Mouse (Mus musculus) small intestine, adult 2 months (tissue): ENCODE measurements around the gene Mecom. TPM values are rescaled to one million over a fixed set of nuclear protein-coding genes. Genes with fewer than 3 reads are reported as not detected.
"Not testable (repeated sequence)": the region's sequence is repeated elsewhere in the genome, so short reads cannot be mapped to it uniquely, and the experiment has no call there.

ENCODE experiments used
- H3K27ac ChIP-seq: fragments of 200-500 bp; 2 replicates; pipeline ENCODE4 v1.5.1; 2012; ENCODE audit warnings: low read depth, low read length, control low read depth, inconsistent platforms; ENCODE audit not compliant: insufficient read depth
- H3K27me3 ChIP-seq: fragments of 200-500 bp; 2 replicates; pipeline ENCODE4 v1.6.1; 2012; ENCODE audit warnings: mild to moderate bottlenecking, moderate library complexity, low read length, inconsistent platforms; ENCODE audit not compliant: control insufficient read depth, insufficient read depth
- H3K36me3 ChIP-seq: fragments of 200-500 bp; 2 replicates; pipeline ENCODE4 v1.6.1; 2012; ENCODE audit warnings: mild to moderate bottlenecking, low read length, control low read depth, inconsistent platforms; ENCODE audit not compliant: control insufficient read depth, insufficient read depth
- H3K4me1 ChIP-seq: fragments of 200-500 bp; 2 replicates; pipeline ENCODE4 v1.6.1; 2012; ENCODE audit warnings: low read length, inconsistent platforms, mixed read lengths; ENCODE audit not compliant: control insufficient read depth, insufficient read depth, insufficient read length
- H3K4me3 ChIP-seq: fragments of 200-500 bp; 2 replicates; pipeline ENCODE4 v1.5.1; 2012; ENCODE audit warnings: low read depth, mild to moderate bottlenecking, control low read depth, inconsistent platforms, low read length, moderate library complexity
- CTCF ChIP-seq: fragments of 200-500 bp; IDR thresholded peaks from 2 replicates; pipeline ENCODE4 v1.5.1; 2012; ENCODE audit warnings: low read depth, mild to moderate bottlenecking, control low read depth, inconsistent platforms, low read length, moderate library complexity, mixed read lengths; ENCODE audit not compliant: insufficient replicate concordance, insufficient read length; ENCODE audit errors: extremely low read depth
- POLR2A ChIP-seq: fragments of 200-500 bp; IDR thresholded peaks from 2 replicates; pipeline ENCODE4 v1.6.1; 2012; ENCODE audit warnings: low read depth, mild to moderate bottlenecking, control low read depth, inconsistent platforms, low read length, moderate library complexity
- WGBS: fragments of 180-500 bp; shearing (Covaris S2); methylation state at CpG from one replicate; pipeline ENCODE4 v1.1.7; 2018; 5-methylcytosine and 5-hydroxymethylcytosine counted together
- polyA plus RNA-seq: library from polyadenylated mRNA; depleted of rRNA; stranded (reverse); fragments of >200 nt; gene quantifications from 2 replicates; pipeline ENCODE4 v1.2.3, GENCODE M21; 2012

Mecom gene
- polyA plus RNA-seq, 1 experiment: 2.8 TPM

DNA sequence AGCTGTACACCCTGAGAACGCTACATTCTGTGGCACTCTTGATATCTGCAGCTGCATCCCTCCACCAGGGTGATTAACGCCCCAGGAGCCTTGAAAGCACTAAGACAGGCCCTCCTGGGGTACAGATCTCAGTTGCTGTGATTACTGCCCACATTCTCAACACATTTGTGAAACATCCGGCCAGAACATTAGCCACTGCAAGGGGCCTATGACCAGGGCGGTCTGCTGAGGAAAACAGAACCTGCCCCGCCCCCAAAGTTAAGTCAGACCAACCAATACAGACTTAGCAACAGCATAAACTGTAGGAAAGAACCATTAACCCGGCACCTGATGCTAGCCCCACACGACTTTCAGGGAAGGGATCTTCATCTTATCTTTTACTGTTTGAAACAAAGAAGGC is 109.8 kb downstream of the Mecom start:
- no peak overlapping the region for H3K4me3 ChIP-seq
- 62% methylated on average over 7 of the region's 7 CpGs for WGBS
- H3K36me3 ChIP-seq: no peaks in the 10 kb centered on the region
- no peaks in the 10 kb centered on the region for H3K27me3 ChIP-seq
- no peak overlapping the region for H3K27ac ChIP-seq
- no peak for TF ChIP-seq POLR2A
- TF ChIP-seq CTCF: no peak
- no peaks in the 10 kb centered on the region for H3K4me1 ChIP-seq

DNA sequence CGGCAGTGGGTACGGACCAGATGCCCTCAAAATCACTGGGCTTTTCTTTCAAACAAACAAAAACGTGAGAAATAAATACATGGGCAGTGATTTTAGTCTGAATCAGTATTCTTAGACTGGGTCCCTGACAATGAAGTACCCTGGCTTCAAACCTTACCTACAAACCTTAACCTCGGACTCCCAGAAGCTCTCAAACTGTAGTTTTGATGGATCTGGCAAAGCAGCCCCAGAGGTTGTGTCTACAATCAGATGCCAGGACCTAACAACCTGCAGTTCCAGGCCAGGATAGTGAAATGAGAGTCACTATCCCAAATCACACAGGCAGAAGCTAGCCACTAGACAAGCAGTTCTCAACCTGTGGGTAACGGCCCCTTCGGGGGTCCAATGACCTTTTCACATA is 111.2 kb downstream of the Mecom start:
- Histone ChIP-seq H3K27ac (no peak overlapping the region), H3K4me3 (no peak overlapping the region), H3K27me3 (no peaks in the 10 kb centered on the region), H3K36me3 (no peaks in the 10 kb centered on the region), H3K4me1 (no peaks in the 10 kb centered on the region)
- no peak for TF ChIP-seq POLR2A
- no peak for TF ChIP-seq CTCF
- 92% methylated on average over 6 of the region's 6 CpGs for WGBS

DNA sequence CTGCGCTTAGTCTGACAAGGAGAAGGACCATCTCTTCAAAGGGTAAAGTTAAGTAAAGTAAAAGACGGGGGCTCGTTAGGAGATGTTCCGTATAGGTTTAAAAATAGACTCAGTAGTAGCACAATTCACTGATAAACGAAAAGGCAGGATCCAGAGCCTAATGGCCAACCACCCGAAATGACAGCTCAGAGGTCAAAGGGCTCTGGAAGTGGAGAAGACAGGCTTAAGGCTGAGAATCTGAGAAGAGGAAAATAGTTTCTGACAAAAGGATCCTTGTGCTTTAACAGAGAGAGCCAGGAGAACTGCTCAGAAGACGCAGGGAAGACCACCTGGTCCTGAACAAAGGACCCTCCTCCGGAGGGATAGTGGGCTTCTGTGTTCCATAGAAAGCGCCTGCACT is 111.7 kb downstream of the Mecom start:
- H3K36me3 ChIP-seq: no peaks in the 10 kb centered on the region
- H3K4me3 ChIP-seq: no peak overlapping the region
- no peak overlapping the region for H3K27ac ChIP-seq
- WGBS: 80% methylated on average over 9 of the region's 9 CpGs
- TF ChIP-seq CTCF (no peak), POLR2A (no peak)
- H3K4me1 ChIP-seq: no peaks in the 10 kb centered on the region
- H3K27me3 ChIP-seq: no peaks in the 10 kb centered on the region

DNA sequence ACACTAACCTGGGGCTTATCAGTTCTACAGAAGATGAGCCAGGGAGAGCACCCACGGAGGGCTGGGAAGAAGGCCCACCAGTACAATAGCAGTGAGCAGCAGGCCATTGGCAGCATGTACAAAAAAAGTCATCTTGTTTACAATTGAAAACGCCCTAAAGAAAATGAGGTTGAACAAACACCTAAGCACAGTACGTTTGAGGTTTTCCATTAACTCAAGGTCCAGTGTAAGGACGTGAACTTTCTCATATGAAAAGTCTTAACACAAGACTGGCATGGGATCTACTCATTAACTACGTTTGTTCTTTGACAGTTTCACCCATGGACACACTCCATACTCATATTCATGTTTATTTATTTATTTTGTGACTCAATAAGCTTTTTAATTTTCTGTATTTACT is 118.9 kb downstream of the Mecom start:
- TF ChIP-seq CTCF: no peak
- no peak for TF ChIP-seq POLR2A
- Histone ChIP-seq H3K27ac (no peak overlapping the region), H3K4me3 (no peak overlapping the region), H3K36me3 (no peaks in the 10 kb centered on the region), H3K4me1 (no peaks in the 10 kb centered on the region), H3K27me3 (no peaks in the 10 kb centered on the region)
- 69% methylated on average over 5 of the region's 5 CpGs for WGBS

DNA sequence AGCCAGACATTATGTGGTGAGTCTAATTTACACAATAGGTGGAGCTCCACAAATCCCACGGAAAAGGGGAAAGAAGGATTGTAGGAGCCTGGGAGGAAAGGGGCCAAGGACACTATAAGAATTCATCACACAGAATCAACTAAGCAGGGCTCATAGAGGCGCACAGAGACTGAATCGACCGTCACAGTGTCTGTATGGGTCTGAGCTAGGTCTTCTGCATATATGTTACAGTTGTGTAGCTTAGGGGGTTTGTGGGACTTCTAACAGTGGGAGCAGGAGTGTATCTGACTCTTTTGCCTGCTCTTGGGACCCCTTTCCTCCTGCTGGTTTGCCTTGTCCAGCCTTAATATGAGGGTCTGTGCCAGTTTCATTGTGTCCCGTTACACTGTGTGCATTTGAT is 123.8 kb downstream of the Mecom start:
- TF ChIP-seq POLR2A (no peak), CTCF (no peak)
- H3K27ac ChIP-seq: no peak overlapping the region
- 83% methylated on average over 5 of the region's 5 CpGs for WGBS
- no peak overlapping the region for H3K4me3 ChIP-seq
- H3K36me3 ChIP-seq: no peaks in the 10 kb centered on the region
- H3K4me1 ChIP-seq: peaks cover 2% of the 10 kb centered on the region; the same call in 1 of the 2 replicates
- H3K27me3 ChIP-seq: no peaks in the 10 kb centered on the region

DNA sequence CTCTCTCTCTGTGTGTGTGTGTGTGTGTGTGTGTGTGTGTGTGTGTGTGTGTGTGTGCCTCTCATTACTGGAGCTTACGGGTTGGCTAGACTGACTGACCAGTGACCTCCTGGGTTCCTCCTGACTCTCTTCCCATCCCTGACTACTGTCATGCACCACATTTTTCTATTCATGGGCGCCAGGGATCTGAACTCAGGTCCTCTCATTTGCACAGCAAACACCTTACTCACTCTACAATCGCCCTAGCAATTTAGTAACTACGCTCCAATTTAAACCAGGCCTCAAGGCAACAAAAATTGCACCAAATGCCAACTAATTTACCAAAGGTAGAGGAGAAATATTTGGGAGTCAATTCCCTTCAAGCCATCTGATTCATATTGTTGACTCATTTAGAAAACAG is 125.9 kb downstream of the Mecom start:
- 73% methylated on average over 4 of the region's 4 CpGs for WGBS
- not testable (repeated sequence) for H3K27ac ChIP-seq

DNA sequence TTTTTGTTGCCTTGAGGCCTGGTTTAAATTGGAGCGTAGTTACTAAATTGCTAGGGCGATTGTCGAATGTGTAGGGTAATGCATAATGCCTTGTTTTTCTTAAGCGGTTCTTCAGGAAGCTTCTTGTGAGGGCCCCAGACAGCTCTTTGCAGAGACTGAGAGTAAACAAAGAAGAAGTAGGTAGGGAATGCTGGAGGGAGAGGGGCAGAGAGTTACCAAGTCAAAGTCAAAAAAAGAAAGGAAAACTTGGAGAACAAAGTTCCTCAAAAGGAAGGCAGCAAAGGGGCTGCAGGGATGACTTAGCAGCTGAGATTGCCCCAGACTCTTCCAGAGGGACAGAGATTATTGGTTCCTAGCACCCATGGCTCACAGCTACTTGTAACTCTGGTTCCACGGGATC is 126.9 kb downstream of the Mecom start:
- WGBS: 92% methylated on average over 5 of the region's 5 CpGs

More for the DNA sequence above, 125.9 kb downstream of the Mecom start:
- H3K4me1 ChIP-seq, H3K4me3 ChIP-seq, H3K27me3 ChIP-seq, H3K36me3 ChIP-seq: not testable (repeated sequence)

DNA sequence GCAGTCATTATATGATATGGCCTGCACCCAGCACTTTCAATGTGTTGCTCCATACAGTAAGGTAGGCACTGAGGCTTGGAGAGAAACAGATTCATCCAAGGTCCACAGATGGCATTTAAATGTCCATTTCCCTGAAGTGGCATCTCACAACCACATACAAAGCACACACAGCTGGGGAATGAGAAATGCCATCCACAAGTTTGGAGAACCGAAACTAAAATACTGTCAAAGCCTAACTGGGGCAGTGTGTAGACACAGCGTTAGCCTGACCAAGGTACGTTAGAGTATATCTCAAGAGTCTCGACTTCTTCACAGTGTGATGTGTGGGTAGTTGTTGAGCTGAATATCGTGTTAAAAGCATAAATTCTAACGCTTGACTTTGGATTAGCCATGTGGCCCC is 133.6 kb downstream of the Mecom start:
- no peaks in the 10 kb centered on the region for H3K27me3 ChIP-seq
- WGBS: 90% methylated on average over 6 of the region's 6 CpGs
- H3K4me1 ChIP-seq: no peaks in the 10 kb centered on the region
- TF ChIP-seq POLR2A: no peak
- TF ChIP-seq CTCF: no peak
- H3K36me3 ChIP-seq: no peaks in the 10 kb centered on the region
- H3K27ac ChIP-seq: no peak overlapping the region
- no peak overlapping the region for H3K4me3 ChIP-seq

More for the DNA sequence above, 126.9 kb downstream of the Mecom start:
- Histone ChIP-seq H3K27ac (no peak overlapping the region), H3K4me1 (peaks cover 2% of the 10 kb centered on the region; the same call in 1 of the 2 replicates), H3K4me3 (no peak overlapping the region), H3K27me3 (no peaks in the 10 kb centered on the region), H3K36me3 (no peaks in the 10 kb centered on the region)
- TF ChIP-seq POLR2A (no peak), CTCF (no peak)
